Mouse (Mus musculus) cerebellum, adult (tissue): Measurements from ENCODE around the gene Pabpc1l.

Source experiments
- ATAC-seq: cut with Nextera tagmentation; 2 replicates; pipeline ENCODE4 v1.9.2; 2017; ENCODE audit warnings: mild to moderate bottlenecking, moderate library complexity, mixed read lengths; ENCODE audit not compliant: insufficient number of reproducible peaks, low FRiP score, low TSS enrichment

The Pabpc1l gene

GRCm38 (mm10) chr2:164082175-164082574, 56.9 kb downstream of the Pabpc1l start:
- ATAC-seq, result no peak

- no peak for ATAC-seq
Observed at GRCm38 (mm10) chr2:164083609-164084341, 58.5 kb downstream of the Pabpc1l start.

GRCm38 (mm10) chr2:164084342-164084700, 59.1 kb downstream of the Pabpc1l start:
- ATAC-seq, result no peak

GRCm38 (mm10) chr2:164087416-164088017, 62.3 kb downstream of the Pabpc1l start:
- ATAC-seq, result no peak

GRCm38 (mm10) chr2:164089508-164089907, 64.3 kb downstream of the Pabpc1l start:
- no peak for ATAC-seq

- ATAC-seq, result no peak
Observed at GRCm38 (mm10) chr2:164094152-164094551, 68.9 kb downstream of the Pabpc1l start.

- no peak for ATAC-seq
Observed at GRCm38 (mm10) chr2:164098603-164099250, 73.5 kb downstream of the Pabpc1l start.
